20 mouse cellular contexts compared by ENCODE assay signal in the genomic region with DNA sequence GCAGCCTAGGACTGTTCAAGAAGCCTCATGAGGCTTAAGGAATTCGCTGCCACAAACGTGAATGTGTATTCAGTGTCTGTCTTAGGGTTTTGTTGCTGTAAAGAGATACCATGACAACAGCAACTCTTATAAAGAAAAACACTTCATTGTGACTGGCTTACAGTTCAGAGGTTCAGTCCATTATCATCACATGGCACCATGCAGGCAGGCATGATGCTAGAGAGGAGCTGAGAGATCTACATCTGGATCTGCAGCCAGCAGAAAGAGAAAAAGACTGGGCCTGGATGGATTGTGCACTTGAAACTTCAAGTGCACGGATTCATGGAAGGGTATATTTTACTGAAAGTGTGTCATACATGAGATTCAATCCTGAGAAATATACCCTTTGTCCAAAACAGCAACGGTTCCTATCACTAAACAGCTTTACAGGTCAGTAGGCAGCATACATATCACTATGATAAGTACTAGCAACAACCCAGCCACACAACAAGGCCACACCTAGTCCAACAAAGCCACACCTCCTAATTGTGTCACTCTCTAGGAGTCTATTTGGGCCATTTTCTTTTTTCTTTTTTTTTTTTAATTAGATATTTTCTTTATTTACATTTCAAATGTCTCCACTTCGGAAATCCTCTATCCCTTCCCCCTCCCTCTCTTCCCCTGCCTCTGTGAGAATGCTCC. TPM values are rescaled to one million over a fixed set of nuclear protein-coding genes. Genes with fewer than 3 reads are reported as not detected.
"Had no signal": no experiment of that assay in that cellular context is flagged by ENCODE, and none has a peak within 500 bp of the region (broad histone marks: within the 10 kb centered on the region; RNA-seq: fewer than 3 reads in every experiment).

No protein-coding gene starts in this region.

- H3K9ac ChIP-seq: lung, embryonic 14.5 days; midbrain, embryonic 12.5 days; neural tube, embryonic 13.5 days; neural tube, embryonic 15.5 days had no signal

- H3K9me3 ChIP-seq: megakaryocyte, embryonic 14.5 days; midbrain, embryonic 10.5 days; midbrain, embryonic 12.5 days; neural tube, embryonic 13.5 days; neural tube, embryonic 15.5 days had no signal

- ATAC-seq: midbrain, embryonic 16.5 days had no signal

- H3K27me3 ChIP-seq: megakaryocyte, embryonic 14.5 days; midbrain, embryonic 12.5 days; neural tube, embryonic 13.5 days; neural tube, embryonic 15.5 days had no signal

- H3K4me3 ChIP-seq: megakaryocyte, embryonic 14.5 days; midbrain, embryonic 10.5 days; midbrain, embryonic 12.5 days; myocyte; neural tube, embryonic 13.5 days; neural tube, embryonic 15.5 days had no signal

- H3K36me3 ChIP-seq: midbrain, embryonic 10.5 days; midbrain, embryonic 12.5 days; neural tube, embryonic 13.5 days; neural tube, embryonic 15.5 days had no signal

- H3K4me1 ChIP-seq: midbrain, embryonic 10.5 days; midbrain, embryonic 12.5 days; neural tube, embryonic 13.5 days; neural tube, embryonic 15.5 days had no signal

- H3K4me2 ChIP-seq: lung, embryonic 14.5 days; midbrain, embryonic 12.5 days; neural tube, embryonic 13.5 days; neural tube, embryonic 15.5 days had no signal

- H3K27ac ChIP-seq: midbrain, embryonic 10.5 days; midbrain, embryonic 12.5 days; neural tube, embryonic 13.5 days; neural tube, embryonic 15.5 days had no signal

- DNase-seq: lung, adult 18-20 months; lung, embryonic 14.5 days; lung, postnatal 10 days; lung, postnatal 4 days; midbrain, embryonic 14.5 days; retina, postnatal 1 day; right cerebral cortex, adult 18-20 months; right cerebral cortex, postnatal 25 days; right cerebral cortex, postnatal 4 days; spleen, adult 18-20 months; thymus, adult 18-20 months; thymus, postnatal 14 days; thymus, postnatal 36 days had no signal

RNA-seq across cellular contexts. Expression of a gene that starts 43.8 kb away (rescaled TPM):
- polyA plus RNA-seq: myocyte had no signal
